Mouse (Mus musculus) 3134 (cell line): ENCODE results near the gene Negr1.

Experiments used
- DNase-seq: peaks from one replicate; pipeline ENCODE4 v3.0.0-alpha.2; 2011; ENCODE audit warnings: low spot score; ENCODE audit not compliant: insufficient read length; ENCODE audit errors: extremely low read depth

Negr1 gene

DNA sequence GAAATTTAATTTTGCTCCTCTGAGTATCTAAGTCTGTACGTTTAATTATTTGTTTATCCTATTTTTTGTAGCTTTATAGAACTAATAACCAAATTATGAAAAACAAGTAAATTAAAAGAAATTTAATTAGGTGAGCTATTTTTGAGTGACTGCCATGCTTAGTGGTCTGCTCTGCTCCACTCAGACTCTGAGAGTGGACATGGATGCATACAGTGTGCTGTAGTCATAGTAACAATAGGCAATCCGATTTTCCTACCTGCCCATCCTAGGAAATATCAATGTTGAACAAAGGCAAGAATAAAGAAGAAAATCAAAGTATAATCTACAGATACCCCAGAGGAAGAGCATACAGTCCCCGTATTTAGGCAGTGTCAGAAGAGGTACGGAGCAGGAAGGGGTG lies 334.5 kb downstream of the Negr1 start:
- DNase-seq = no peak

DNA sequence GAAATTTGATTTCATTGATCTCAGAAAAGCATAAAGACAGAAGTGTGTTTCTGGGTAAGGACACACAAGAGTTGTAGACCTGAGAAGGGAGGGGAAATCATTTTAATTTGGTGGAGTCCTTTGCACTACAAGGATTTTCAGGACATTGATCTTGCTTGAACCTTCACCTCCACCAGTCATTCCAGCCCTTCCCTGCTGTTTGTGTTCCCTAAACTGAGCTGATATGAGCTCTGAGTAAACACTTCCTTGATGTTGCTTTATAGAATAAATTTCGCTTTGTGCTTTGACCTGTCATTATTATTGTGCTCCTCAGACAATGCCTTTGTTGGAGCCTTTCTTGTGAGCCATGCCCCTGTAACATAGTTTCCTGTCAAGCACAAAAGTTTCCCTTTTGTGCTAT lies 335.0 kb downstream of the Negr1 start:
- DNase-seq = no peak

DNA sequence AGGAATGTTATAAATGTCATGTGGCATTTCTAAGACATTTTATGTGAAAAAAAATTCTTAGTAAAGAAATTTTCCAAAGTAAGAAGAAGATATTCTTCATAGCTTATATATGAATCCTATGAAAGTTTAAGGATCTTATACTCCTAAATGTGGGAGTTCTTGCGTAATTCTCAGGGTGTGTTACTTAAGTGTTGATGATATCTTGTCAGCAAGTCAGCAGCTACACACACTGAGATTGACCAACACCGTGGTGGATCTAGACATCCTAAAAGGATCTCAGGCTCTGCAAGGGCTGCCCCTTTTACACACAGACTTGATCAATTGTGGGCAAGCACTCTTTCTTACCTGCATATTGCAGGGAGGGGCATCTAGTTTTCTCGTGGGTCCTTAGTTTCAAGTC lies 339.5 kb downstream of the Negr1 start:
- DNase-seq = no peak

DNA sequence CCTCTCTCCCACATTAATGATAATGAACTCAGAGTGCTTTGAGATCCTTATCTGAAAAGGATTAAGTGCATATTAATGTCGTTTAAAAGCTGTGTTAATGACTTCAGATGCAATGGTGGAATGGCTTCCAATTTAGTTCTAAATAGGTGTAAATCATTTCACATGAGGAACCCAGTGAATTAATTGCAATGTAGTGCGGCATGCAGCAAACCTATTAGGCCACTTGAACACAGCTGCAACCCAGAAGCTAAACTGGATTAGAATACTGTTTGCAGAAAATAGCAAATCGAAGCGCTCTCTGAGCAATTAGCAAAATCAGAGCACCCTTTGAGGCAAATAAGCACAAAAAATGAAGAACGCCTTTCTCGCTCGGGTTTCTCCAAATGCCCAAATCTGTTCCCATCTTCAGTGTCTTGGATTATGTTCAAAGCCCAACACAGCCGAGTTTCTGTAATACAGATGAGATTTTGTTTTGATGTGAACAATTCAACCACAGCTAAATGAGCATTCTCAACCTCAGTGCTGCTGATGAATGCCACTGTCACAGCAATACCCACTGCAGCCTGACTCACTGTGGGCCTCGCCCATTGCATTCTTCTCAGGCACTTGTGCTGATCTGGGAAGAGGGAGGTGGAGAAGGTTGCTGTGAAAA lies 342.5 kb downstream of the Negr1 start:
- no peak for DNase-seq

DNA sequence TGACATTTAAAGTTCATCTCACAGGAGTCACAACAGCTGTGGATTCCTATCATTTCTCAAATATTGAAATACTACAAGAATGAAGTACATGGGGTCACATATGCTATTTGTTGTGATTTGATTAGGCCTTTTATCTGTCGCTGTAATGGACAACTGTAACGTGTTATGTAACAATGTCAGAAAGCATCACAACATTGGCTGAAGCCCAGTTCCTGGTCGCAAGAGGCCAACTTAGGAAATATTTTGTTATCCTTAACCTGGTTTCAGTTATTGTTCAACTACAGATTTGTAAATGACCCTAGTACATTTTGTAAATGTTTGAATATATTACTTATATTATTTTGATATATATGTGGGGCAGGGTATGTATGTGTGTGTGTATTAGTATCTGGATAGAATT lies 351.2 kb downstream of the Negr1 start:
- DNase-seq = no peak

DNA sequence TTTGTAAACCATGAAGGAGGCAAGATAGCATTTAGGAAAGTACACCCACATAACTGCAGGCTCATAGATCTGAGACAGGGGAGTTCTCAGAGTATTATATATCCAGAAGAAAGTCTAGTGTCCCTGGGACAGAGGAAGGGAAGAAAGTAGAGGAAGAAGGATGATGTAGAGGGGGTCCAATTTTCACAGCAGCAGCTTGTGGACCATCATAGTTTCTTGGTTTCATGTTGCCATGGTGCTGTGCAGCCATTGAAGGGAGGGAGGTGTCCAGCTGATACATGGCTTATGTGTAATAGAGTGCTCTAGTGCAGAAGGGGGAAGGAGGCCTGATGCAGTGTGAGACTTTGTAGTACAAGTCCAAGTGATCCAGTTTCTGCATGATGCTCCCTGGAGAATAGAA lies 359.8 kb downstream of the Negr1 start:
- no peak for DNase-seq

DNA sequence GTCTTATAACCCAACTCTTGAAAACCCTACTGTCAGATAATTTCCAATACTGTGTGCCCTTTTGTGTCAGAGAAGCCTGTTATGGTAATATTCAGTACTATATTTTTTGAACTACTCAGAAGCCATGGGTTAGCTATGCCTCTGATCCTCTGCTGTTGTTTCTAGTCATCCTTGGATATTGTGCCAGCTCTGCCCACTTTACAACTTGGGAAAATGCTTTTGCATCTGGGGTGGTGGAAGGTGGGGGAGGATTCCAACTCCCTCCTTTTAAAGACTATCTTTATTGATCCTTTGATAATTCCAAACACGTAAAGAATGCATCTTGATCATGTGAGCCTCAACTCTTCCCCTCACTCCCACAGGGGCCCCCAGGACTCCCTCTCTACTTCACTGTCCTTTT lies 361.6 kb downstream of the Negr1 start:
- no peak for DNase-seq

DNA sequence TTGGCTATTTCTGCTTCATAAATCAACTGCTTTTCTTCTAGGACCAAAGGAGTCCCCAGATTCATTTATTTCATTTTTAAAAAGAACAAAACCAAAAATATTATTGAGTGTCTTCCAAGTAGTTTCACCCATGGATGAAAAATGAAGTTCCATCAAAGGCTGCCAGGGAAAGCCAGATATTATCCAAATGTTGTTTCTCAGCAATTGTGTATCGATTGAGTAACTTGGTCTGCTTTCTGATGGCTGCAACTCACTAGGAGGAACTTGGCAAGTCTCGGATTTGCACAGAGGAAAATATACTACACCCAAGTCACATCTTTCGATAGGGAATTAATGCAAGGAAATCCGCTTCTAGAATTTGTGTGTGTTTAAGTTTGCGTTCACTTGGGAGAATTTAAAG lies 363.5 kb downstream of the Negr1 start:
- no peak for DNase-seq

DNA sequence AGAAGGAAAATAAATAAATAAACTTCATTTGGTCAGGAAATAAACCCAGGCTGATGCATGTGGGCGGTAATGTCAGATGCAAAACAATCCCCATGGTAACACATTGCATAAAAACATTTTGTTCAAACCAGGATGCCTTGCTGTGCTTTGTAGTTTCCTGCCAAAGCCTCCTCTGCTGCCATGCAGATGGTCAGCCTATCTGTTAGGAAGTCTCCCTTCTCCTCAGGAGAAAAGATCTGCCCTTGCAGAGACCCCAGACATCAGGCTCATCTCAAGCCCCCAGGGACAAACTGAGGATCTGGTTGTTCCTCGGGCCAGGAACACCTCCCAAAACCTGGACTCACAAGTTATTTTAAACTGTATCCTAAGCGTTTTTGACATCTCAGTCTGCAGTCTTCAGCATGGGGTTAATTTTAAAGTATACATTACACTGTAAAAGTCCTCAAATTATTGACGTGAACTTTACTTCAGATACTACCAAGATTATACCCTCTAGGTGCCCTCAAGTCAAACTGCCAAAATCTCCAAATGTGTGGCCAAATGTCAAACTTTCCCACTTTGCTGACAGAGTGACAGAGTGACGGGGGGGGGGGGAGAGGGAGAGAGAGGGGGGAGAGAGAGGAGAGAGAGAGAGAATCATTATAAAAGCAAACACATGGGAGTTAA lies 366.9 kb downstream of the Negr1 start:
- no peak for DNase-seq

DNA sequence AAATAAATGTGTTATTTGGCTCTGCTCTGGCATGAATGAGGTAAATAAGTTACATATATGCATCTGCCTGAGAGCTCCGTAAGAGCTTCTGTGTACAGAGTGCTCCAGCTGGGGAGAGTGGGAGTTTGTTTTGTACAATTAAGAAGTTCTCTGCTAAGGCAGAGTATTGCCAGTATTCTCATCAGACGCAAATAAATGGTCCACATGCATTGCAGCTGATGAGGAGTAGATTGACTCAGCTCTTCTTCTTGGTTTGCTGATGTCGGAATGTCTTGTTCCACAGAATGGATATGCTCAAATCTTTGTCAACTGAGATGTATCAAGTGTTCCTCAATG lies 367.4 kb downstream of the Negr1 start:
- no peak for DNase-seq

DNA sequence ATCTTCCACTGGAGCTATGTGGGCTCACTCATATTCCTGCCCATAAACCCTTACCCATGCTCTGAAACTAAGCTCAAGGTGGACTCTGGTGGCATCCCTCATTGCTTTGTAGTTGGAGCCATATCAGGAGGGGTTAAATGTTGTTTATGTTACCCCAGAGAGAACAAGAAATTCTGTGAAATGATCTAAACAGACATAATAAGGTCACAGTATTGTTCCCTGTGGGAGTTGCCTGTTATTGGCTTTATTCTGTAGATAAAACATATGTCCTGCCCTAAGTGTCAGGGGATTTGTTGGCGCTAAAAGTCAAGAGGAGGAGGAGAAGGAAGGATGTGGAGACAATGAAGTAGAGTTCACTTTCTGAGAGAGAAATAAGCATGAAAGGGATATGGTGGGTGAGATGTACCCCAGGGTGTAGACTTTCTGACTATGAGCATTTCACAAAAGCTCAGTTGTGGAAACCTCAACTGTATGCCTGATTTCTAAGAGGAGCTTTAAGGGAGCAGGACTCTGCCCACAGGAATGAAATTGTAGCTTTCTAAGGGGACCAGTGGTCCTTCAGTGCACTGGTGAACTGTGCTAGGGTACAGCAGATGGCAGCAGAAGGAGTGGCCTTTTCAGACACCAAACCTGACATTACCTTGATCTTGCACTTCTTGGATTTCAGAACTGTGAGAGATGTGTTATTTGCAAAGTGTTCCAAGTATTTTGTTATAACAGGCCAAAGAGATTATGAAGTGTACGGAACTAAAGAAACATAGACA lies 368.3 kb downstream of the Negr1 start:
- DNase-seq = no peak

DNA sequence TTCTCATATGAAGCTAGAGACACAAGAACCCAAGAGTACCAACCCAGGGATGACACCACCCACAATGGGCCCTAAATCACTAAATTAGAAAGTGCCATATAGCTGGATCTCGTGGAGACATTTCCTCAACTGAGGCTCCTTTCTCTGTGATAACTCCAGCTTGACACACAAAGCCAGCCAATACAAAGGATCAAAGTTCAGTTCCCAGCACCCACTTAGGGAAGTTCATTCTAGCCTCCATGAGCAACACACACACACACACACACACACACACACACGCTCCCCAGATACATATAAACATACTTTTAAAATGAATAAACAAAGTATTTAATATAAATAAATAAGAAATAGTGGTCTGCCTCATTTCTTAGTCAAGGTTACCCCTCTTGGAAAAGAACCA lies 369.4 kb downstream of the Negr1 start:
- DNase-seq = no peak

DNA sequence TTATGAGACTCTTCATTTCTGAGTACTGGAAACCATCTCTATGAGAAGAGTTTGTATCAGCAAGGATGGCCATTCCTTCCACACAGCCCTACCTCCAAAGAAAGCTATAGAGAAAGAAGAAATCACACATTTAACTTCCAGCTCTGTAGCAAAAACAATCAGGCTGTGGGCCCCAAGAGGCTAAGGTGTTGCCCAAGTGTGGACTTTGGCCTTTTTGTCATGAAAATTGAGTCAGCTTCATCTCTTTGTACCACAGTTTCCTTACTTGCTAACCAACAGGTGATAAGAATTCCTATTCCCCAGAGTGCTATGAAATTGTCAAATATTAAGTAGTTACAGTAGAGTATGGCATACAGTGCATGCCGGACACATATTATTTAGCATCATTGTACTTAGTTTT lies 369.9 kb downstream of the Negr1 start:
- DNase-seq = no peak

DNA sequence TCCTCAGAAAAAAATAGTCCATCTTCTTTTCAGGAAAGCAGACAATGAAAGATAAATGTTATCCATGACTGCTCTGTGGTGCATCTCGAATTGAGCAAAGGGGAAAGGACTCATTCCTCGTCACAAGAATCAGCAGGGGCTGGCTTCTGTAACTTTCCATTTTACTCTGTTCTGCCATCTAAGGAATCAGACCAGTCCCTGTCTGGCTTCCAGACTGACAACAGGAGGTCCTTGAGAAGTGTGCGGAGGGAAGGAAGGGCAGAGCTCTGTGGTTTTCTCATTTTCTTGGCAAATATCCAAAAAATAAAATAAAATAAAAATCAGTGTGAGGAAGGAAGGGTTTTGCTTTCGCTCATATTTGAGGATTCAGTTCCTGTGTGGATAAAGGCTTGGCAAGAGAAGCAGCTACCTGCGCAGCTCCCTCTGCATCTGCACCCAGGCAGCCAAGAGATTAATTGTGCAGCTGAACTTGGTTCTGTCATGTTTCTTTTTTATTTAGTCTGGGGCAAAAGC lies 373.2 kb downstream of the Negr1 start:
- no peak for DNase-seq

DNA sequence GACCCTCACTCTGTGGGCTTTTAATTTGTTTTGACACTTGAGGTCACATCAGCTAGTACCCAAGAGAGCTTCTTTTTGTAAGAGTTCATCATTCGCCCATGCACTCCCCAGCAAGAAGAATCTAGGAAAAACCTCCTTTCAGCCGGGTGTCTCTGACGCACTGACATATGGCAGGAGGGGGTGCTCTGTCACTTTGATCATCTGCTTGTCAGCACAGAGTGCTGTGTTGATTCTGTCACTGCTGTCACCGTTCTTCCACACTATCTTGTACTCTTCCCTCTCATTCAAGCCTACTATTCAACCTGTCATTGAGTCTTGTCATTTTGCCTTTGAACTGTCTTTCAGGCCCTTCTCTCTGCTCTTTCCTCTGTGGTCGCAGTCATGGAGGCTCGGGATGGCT lies 385.8 kb downstream of the Negr1 start:
- no peak for DNase-seq

DNA sequence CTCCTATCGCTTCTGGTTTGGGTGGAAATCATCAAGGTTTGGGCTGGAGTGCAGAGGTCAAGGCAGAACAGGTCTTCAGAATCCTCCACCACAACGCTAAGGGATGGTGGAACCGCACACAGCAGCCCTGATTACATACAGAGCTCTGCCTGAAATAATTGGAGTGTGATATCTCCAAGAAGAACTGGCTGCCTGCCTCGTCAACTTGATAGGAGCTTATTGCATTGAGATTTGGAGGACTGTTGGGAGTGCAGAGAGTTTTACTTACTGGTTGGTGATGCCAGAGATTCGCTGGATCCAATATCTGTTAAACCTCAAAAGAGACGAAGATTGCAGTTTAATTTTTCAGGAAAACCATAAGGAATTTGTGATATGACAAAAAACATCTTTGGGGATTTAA lies 391.4 kb downstream of the Negr1 start:
- no peak for DNase-seq

DNA sequence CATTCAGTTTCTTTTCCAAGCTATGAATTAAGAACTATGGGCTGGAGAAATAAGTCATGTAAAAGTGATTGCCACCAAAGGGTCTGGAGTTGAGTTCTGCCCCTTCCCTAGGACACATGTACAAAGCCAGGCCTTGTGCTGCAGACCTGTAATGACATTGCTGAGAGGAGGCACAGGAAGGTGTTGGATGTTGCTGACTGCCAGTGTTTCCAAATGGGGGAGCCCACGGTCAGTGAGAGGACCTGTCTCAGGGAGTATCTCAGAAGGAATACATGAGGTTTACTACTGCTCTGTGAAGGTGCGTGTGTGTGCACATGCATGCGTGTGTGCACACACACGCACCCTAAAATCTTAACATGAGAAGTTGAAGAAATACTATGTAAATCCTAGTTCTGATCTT lies 393.5 kb downstream of the Negr1 start:
- DNase-seq = no peak

DNA sequence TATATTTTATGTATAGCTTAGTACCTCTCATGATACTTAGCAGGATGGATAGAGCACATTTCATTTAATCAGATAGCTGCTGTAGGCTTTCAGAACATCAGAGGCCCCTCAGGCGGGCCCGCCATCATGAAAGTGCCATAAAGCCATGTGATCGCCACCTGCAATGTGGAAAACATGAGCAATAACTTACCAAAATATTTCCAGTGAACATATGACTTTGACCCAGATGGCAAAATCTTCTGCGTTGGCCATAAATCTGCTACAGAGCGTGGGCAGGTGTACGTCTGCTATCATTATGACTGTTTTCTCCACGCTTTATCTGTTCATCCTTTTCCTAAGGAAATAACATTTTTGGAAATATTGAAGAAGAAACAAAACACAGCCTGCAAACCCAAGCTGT lies 397.0 kb downstream of the Negr1 start:
- no peak for DNase-seq

DNA sequence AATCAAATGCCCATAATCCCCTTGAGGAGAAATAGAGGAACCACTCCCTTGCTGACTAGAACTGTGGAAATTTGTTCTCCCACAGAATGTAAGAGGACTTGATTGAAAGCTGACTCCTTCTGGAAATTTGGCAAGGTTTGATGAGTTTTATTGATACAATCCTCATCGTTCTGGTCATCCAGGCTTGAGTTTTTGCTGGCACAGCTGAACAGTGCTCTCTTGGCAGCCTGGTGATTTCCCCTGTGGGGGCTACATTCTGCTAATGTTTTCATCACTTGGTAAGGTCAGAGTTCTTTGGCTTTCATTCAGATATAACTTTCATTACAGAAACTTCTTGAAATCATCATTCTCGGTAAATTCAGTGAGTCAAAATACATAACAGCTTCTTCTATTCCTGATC lies 407.2 kb downstream of the Negr1 start:
- DNase-seq = no peak

DNA sequence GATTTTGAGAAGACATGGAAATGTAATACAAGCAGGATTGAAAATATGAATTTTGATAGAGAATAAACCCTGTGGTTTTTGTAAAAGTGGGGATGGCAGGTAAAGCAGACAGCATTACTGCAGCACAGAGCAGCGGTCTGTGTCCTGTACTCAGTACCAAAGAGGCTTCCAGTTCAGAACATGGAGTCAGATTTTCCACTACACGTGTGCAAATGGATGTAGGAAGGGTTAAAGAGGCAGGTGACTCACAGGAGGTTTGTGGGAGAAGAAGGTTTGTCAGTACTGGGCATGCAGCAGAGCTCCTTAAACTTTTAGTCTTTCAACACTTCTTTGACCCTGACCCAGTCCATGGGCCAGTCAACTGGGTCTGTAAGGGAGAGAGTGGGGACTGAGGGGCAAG lies 409.5 kb downstream of the Negr1 start:
- DNase-seq = no peak

DNA sequence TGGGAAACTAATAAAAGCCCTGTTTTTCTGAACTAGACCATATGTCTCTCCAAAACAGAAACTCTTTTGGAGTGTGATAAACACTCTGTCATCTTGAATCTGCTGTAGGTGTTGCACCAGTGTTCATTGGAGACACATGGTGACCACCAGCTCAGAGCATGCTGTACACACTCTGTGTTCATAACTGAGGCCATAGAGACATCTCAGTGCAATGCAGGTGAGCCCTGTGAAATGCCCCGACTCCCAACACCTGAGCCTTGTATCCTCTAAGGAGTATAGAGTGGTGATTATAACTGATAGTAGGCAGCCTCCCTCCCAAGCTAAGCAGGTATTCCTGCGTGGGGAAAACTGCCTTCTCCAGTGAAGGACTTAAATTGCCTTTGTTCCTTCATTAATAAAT lies 415.2 kb downstream of the Negr1 start:
- no peak for DNase-seq
